Mouse (Mus musculus): ENCODE data around the gene Fam49a. TPM values are rescaled to one million over a fixed set of nuclear protein-coding genes. Genes with fewer than 3 reads are reported as not detected.
"Not testable (repeated sequence)": the region's sequence is repeated elsewhere in the genome, so short reads cannot be mapped to it uniquely, and the experiment has no call there.

Fam49a gene
- total RNA-seq, 2 experiments from 2014 or later, result 19.4 to 20.1 TPM

GRCm38 (mm10) chr12:12314326-12314725, 52.4 kb downstream of the Fam49a start:
- no peak for DNase-seq

DNA sequence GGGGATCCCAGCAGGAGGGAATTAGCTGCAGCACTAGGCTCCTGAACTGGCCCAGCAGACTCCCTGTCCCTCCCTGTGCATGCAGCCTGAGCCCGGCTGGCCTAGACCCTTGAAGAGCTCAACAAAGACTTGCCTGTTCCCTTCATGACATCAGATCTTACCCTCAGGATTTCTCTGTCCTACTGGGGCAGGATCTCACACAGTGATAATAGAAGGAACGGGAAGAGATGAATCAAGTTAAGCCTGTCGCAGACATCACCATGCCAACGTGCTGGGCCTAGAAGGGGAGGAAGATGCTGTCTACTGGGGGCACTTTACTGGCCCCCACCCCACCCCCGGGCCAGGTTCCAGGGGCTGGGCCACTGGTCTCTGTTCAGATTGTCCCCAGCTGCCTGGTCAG, 53.1 kb downstream of the Fam49a start:
- DNase-seq, result no peak

DNA sequence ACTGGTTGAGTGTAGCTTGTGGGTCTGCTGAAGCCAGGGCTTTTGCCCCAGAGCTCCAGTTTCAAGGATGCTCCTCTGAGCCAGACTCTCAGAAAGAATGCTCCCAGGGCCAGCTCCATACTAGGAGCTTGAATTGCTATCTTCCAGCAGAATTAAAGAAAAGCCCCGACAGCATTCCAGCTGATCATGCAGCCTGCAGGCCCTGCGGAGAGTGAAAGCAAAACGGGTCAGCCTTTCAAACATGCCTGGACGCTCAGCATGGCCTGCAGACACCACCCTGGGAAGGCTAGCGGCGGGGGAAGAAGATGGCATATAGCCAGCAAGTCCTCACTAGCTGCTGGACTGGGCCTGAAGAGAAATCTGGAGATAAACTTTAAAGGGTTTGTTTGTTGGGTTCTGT, 55.0 kb downstream of the Fam49a start:
- DNase-seq, result peak; percentile 37 to 47

DNA sequence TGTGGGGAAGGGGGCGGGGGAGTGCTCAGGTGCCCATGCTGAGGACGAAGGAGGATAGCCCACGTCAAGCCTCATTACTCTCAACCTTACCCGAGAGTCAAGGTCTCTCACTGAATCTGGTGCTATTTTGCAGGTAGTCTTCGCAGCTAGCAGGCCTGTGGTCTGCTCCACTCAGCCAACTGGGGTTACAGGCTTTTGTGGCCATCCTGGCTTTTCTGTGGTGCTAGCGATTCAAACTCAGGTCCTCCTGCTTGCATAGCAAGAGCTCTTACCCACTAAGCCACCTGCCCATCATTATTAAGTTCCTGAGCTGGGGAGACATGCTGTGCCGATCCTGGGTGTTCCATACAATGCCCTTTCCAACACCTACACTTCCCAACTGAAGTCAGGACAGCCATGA, 55.7 kb downstream of the Fam49a start:
- DNase-seq, result no peak

GRCm38 (mm10) chr12:12318140-12318734, 56.3 kb downstream of the Fam49a start:
- no peak for DNase-seq

DNA sequence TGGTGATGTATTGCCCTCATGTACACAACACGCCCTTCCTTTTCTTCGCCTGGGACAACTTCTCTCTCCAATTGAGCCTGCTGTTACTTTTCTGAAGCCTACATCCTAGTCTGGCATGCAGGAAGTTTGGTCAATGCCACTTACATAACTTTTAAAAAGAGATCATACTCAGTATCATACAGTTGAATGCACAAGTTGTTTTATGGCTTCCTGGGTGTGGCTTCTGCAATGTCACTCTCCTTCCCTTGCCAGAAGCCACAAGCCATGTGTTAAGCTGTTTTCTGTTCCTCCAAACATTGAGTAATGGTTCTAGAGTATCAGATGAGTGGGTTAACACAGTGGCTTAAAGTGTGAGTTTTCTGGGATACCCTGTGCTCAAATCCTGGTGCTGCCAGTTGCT, 58.8 kb downstream of the Fam49a start:
- DNase-seq, result no peak

DNA sequence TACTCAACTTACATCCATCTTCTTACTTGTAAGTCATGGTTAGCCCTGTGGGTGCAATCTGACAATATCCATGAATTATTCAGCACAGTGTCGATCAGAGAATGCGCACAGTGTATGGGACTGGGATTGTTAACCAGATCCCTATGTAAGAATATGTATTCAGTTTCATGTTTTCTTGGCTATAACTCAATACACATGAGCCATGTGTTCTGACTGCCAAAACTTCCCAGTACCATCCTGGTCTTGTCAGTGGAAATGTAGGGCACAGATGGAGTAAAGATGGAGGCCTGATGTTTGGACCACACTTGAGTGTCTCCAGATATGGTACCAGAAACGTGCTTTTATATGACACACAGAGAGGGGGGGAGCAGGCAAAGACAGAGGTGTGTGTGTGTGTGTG, 59.2 kb downstream of the Fam49a start:
- no peak for DNase-seq

- DNase-seq, result no peak
Measured at GRCm38 (mm10) chr12:12323084-12323483, 61.1 kb downstream of the Fam49a start.

DNA sequence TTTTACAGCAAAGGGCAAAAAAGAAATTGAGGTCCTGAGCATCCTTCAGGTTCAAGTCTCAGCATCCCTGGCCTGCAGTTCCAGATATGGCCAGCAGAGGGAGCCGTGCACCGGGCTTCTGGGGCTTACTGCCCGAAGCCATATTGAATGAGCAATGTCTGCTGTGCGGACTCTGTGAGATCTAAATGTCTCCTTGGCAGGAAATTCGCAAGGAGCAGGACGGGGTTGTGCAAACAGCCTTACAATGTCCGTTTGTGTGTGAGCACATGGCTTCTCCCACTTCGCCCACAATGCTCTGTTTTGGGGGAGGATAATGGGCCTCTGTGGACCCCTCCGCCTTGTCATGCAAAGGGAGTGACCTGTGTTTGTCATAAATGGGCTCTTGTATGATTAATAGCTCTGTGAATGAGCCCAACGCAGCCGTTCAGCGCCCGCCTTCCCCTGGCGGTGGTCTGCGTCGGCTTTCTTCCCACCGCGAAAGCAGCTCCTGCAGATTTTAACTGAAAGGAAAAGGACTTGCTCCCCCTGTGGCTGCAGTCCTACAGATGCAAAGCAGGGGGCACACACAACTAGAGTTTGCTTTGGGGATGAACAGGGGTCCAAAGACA, 61.8 kb downstream of the Fam49a start:
- DNase-seq, result peak; percentile 91 to 92

GRCm38 (mm10) chr12:12324266-12324665, 62.3 kb downstream of the Fam49a start:
- not testable (repeated sequence) for DNase-seq

DNA sequence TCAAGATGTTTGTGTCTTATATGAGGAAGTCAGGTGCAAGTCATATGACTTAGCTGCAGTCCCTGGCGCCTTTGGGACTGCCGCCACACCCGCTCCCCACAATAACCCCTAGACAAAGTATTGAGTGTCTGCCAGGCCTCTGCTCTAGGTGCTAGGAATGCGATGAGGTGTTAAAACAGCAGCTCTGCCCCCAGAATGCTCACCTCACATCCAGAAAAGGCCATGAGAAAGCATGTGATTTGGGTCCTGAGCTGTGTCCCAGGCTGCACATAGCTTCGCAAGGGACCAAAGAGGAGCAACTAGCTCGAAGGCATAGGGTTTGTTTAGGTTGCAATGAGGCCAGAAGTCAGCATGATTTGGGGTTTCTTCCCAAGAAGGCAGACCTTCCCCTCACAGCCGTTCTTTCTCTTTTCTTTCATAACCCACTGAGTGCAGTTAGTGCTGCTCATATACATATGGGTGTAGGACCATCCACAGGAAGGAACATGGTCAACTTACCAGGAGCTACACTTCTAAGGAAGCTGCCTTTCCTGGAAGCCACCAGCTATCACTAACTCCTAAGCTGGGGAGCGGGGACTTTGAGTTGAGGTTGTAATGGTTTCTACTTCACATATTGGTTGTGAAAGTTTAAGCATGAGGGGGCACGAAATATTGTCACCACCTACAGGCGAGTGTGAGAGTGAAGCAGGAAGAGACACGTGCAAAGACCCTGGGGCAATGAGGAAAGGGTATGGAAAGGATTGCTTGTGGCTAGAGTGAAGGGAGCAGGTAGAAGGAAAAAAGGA, 71.8 kb downstream of the Fam49a start:
- DNase-seq, result no peak

- no peak for DNase-seq
Measured at GRCm38 (mm10) chr12:12334486-12334885, 72.5 kb downstream of the Fam49a start.

DNA sequence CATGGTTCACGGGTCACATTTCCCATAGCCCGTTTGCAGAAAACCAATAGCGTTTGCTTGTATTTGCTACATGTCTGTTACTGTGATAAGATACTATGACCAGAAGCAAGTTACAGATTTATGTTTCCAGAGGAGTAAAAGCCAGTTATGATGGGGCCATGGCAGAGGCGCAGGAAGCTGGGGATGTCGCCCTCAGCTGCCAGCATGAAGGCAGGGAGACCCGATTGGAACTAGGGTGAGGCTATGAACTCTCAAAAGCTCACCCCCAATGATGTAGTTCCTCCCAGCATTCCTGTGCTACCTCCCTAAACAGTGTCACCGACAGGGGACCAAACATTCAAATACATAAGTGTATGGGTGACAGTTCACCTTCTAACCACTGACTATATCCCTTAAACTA, 73.6 kb downstream of the Fam49a start:
- DNase-seq, result no peak

GRCm38 (mm10) chr12:12337378-12337777, 75.4 kb downstream of the Fam49a start:
- DNase-seq, result no peak

GRCm38 (mm10) chr12:12343320-12343719, 81.4 kb downstream of the Fam49a start:
- DNase-seq, result no peak

DNA sequence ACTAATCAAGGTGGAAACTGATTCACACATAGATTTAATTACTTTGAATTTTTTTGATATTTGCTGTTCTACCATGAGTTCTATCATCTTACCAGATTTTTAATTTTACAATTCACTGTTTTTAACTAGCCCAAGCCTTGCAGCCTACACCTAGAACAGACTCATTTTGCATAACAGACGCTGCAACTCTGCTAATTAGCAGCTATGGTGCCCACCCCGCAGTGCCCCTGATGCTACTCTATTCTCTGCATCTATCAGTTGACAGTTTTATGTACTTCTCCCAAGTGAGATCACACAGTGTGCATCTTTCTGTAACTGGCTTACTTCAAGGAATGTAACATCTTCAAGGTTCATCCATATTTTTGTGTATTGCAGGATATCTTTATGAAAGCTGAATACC, 86.7 kb downstream of the Fam49a start:
- DNase-seq, result no peak

- DNase-seq, result no peak
Measured at GRCm38 (mm10) chr12:12349645-12350288, 87.8 kb downstream of the Fam49a start.

GRCm38 (mm10) chr12:12351816-12352552, 90.0 kb downstream of the Fam49a start:
- DNase-seq, result no peak

GRCm38 (mm10) chr12:12354115-12354653, 92.2 kb downstream of the Fam49a start:
- no peak for DNase-seq

DNA sequence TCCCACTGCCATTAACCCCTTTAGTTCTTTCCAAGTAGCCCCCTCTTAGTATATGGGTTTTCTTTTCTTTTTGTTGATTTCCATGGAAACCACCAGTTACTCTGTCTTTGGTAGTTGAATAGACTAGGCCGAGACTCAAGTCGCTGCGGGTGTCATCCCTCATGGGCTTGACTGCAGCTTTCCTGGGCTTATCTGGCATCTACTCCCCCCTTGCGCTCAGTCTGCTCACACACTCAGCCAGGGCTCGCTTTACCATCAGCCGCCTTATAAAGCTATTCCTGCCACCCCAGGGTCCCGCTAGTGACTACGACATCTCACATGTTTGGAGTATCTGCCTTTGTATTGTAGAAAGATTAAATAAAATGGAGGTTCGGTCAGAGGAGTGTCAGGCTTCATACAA, 94.1 kb downstream of the Fam49a start:
- DNase-seq, result no peak

DNA sequence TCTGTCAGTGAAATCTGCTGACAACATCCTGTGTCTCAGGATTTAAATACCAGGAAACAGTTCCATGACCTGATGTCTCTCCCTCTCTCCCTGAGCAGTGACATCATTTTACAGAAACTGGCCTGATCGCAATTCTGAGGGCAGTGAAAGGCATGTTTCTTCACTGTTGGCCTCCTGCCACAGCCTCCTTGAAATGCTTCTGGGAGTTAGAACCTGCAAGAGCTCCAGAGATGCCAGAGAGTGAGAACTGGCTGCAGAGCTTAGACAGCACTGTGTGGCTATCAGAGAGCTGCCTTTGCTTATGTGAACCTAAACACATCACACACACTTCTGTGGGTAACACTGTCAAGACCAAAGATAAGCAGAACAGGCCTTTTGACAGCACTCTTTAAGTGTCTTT, 94.5 kb downstream of the Fam49a start:
- peak; percentile 28 to 38 for DNase-seq

GRCm38 (mm10) chr12:12356946-12357345, 95.0 kb downstream of the Fam49a start:
- no peak for DNase-seq
